Mouse (Mus musculus): Measurements from ENCODE around the gene Mphosph9. TPM values are rescaled to one million over a fixed set of nuclear protein-coding genes. Genes with fewer than 3 reads are reported as not detected.

The Mphosph9 gene
- polyA plus RNA-seq, 1 experiment = 3.1 TPM

- no peak overlapping the region for H3K27ac ChIP-seq (ENCODE audit: insufficient read depth, low read depth, low read length)
These were observed 44.9 kb downstream of the Mphosph9 start for GRCm38 (mm10) chr5:124282854-124283253.

GRCm38 (mm10) chr5:124270226-124270625 is 57.5 kb downstream of the Mphosph9 start:
- Histone ChIP-seq H3K4me1 (ENCODE audit: control insufficient read depth, insufficient read depth, low read length) (no peaks in the 10 kb centered on the region), H3K36me3 (ENCODE audit: control insufficient read depth, insufficient read depth, low read length) (no peaks in the 10 kb centered on the region), H3K27ac (ENCODE audit: insufficient read depth, low read depth, low read length) (no peak overlapping the region), H3K4me3 (ENCODE audit: insufficient read depth, low read depth, low read length) (no peak overlapping the region), H3K27me3 (replicated peaks; ENCODE audit: control insufficient read depth, insufficient read depth, low read length) (no peaks in the 10 kb centered on the region)
- DNase-seq = no peak
- 92% methylated on average over 5 of the region's 5 CpGs for WGBS
- TF ChIP-seq CTCF (conservative IDR thresholded peaks at IDR 0.05; ENCODE audit: insufficient read depth, insufficient read length, low read depth, low read length) = no peak
- no peak for TF ChIP-seq POLR2A (IDR thresholded peaks at IDR 0.05; ENCODE audit: low read depth, low read length)

More at GRCm38 (mm10) chr5:124282854-124283253, 44.9 kb downstream of the Mphosph9 start:
- DNase-seq = no peak
- 85% methylated on average over 2 of the region's 2 CpGs for WGBS
- H3K4me1 ChIP-seq (ENCODE audit: control insufficient read depth, insufficient read depth, low read length) = no peaks in the 10 kb centered on the region
- TF ChIP-seq CTCF (conservative IDR thresholded peaks at IDR 0.05; ENCODE audit: insufficient read depth, insufficient read length, low read depth, low read length) (no peak), POLR2A (IDR thresholded peaks at IDR 0.05; ENCODE audit: low read depth, low read length) (no peak)
- no peaks in the 10 kb centered on the region; the same call in 1 of the 2 replicates for H3K36me3 ChIP-seq (ENCODE audit: control insufficient read depth, insufficient read depth, low read length)
- no peak overlapping the region for H3K4me3 ChIP-seq (ENCODE audit: insufficient read depth, low read depth, low read length)
- H3K27me3 ChIP-seq (replicated peaks; ENCODE audit: control insufficient read depth, insufficient read depth, low read length) = no peaks in the 10 kb centered on the region

- Histone ChIP-seq H3K4me3 (ENCODE audit: insufficient read depth, low read depth, low read length) (no peak overlapping the region), H3K27ac (ENCODE audit: insufficient read depth, low read depth, low read length) (no peak overlapping the region), H3K4me1 (ENCODE audit: control insufficient read depth, insufficient read depth, low read length) (no peaks in the 10 kb centered on the region), H3K27me3 (replicated peaks; ENCODE audit: control insufficient read depth, insufficient read depth, low read length) (no peaks in the 10 kb centered on the region), H3K36me3 (ENCODE audit: control insufficient read depth, insufficient read depth, low read length) (no peaks in the 10 kb centered on the region)
- DNase-seq = no peak
- no peak for TF ChIP-seq POLR2A (IDR thresholded peaks at IDR 0.05; ENCODE audit: low read depth, low read length)
- TF ChIP-seq CTCF (conservative IDR thresholded peaks at IDR 0.05; ENCODE audit: insufficient read depth, insufficient read length, low read depth, low read length) = no peak
- WGBS = 81% methylated on average over 11 of the region's 11 CpGs
These were observed 58.1 kb downstream of the Mphosph9 start for GRCm38 (mm10) chr5:124269661-124270060.

GRCm38 (mm10) chr5:124267652-124268051 is 60.1 kb downstream of the Mphosph9 start:
- Histone ChIP-seq H3K4me3 (ENCODE audit: insufficient read depth, low read depth, low read length) (no peak overlapping the region), H3K4me1 (ENCODE audit: control insufficient read depth, insufficient read depth, low read length) (no peaks in the 10 kb centered on the region), H3K27me3 (replicated peaks; ENCODE audit: control insufficient read depth, insufficient read depth, low read length) (no peaks in the 10 kb centered on the region), H3K27ac (ENCODE audit: insufficient read depth, low read depth, low read length) (no peak overlapping the region), H3K36me3 (ENCODE audit: control insufficient read depth, insufficient read depth, low read length) (no peaks in the 10 kb centered on the region)
- DNase-seq = no peak
- no peak for TF ChIP-seq POLR2A (IDR thresholded peaks at IDR 0.05; ENCODE audit: low read depth, low read length)
- no peak for TF ChIP-seq CTCF (conservative IDR thresholded peaks at IDR 0.05; ENCODE audit: insufficient read depth, insufficient read length, low read depth, low read length)
- WGBS = 84% methylated on average over 6 of the region's 6 CpGs

GRCm38 (mm10) chr5:124266821-124267220 is 61.0 kb downstream of the Mphosph9 start:
- Histone ChIP-seq H3K4me3 (ENCODE audit: insufficient read depth, low read depth, low read length) (no peak overlapping the region), H3K4me1 (ENCODE audit: control insufficient read depth, insufficient read depth, low read length) (no peaks in the 10 kb centered on the region), H3K27ac (ENCODE audit: insufficient read depth, low read depth, low read length) (no peak overlapping the region), H3K36me3 (ENCODE audit: control insufficient read depth, insufficient read depth, low read length) (no peaks in the 10 kb centered on the region), H3K27me3 (replicated peaks; ENCODE audit: control insufficient read depth, insufficient read depth, low read length) (no peaks in the 10 kb centered on the region)
- TF ChIP-seq POLR2A (IDR thresholded peaks at IDR 0.05; ENCODE audit: low read depth, low read length) = no peak
- no peak for TF ChIP-seq CTCF (conservative IDR thresholded peaks at IDR 0.05; ENCODE audit: insufficient read depth, insufficient read length, low read depth, low read length)
- 67% methylated on average over 6 of the region's 6 CpGs for WGBS
- DNase-seq = peak; percentile 15

- TF ChIP-seq CTCF (conservative IDR thresholded peaks at IDR 0.05; ENCODE audit: insufficient read depth, insufficient read length, low read depth, low read length) (no peak), POLR2A (IDR thresholded peaks at IDR 0.05; ENCODE audit: low read depth, low read length) (no peak)
- no peaks in the 10 kb centered on the region for H3K4me1 ChIP-seq (ENCODE audit: control insufficient read depth, insufficient read depth, low read length)
- no peak overlapping the region for H3K4me3 ChIP-seq (ENCODE audit: insufficient read depth, low read depth, low read length)
- WGBS = 88% methylated on average over 4 of the region's 4 CpGs
- H3K27me3 ChIP-seq (replicated peaks; ENCODE audit: control insufficient read depth, insufficient read depth, low read length) = no peaks in the 10 kb centered on the region
- no peaks in the 10 kb centered on the region for H3K36me3 ChIP-seq (ENCODE audit: control insufficient read depth, insufficient read depth, low read length)
- no peak for DNase-seq
- no peak overlapping the region for H3K27ac ChIP-seq (ENCODE audit: insufficient read depth, low read depth, low read length)
These were observed 64.5 kb downstream of the Mphosph9 start for GRCm38 (mm10) chr5:124263246-124263645.

- Histone ChIP-seq H3K27me3 (replicated peaks; ENCODE audit: control insufficient read depth, insufficient read depth, low read length) (no peaks in the 10 kb centered on the region), H3K4me3 (ENCODE audit: insufficient read depth, low read depth, low read length) (no peak overlapping the region), H3K4me1 (ENCODE audit: control insufficient read depth, insufficient read depth, low read length) (no peaks in the 10 kb centered on the region), H3K36me3 (ENCODE audit: control insufficient read depth, insufficient read depth, low read length) (no peaks in the 10 kb centered on the region; the same call in 1 of the 2 replicates), H3K27ac (ENCODE audit: insufficient read depth, low read depth, low read length) (no peak overlapping the region)
- DNase-seq = no peak
- 77% methylated on average over 4 of the region's 4 CpGs for WGBS
- TF ChIP-seq CTCF (conservative IDR thresholded peaks at IDR 0.05; ENCODE audit: insufficient read depth, insufficient read length, low read depth, low read length) (no peak), POLR2A (IDR thresholded peaks at IDR 0.05; ENCODE audit: low read depth, low read length) (no peak)
These were observed 65.7 kb downstream of the Mphosph9 start for GRCm38 (mm10) chr5:124262090-124262489.

All from kidney, adult 2 months (tissue).